22 mouse cellular contexts compared by ENCODE assay signal in genomic region chr4:154702931-154703330, GRCm38 (mm10). TPM values are rescaled to one million over a fixed set of nuclear protein-coding genes. Genes with fewer than 3 reads are reported as not detected.
"Had no signal": no experiment of that assay in that cellular context is flagged by ENCODE, and none has a peak within 500 bp of the region (broad histone marks: within the 10 kb centered on the region; RNA-seq: fewer than 3 reads in every experiment).

No protein-coding gene starts in this region.

- H3K36me3 ChIP-seq: liver, embryonic 13.5 days; midbrain, embryonic 13.5 days; neural tube, embryonic 13.5 days; stomach, embryonic 15.5 days had no signal

- H3K27me3 ChIP-seq: stomach, embryonic 15.5 days had no signal

- DNase-seq: kidney, adult 9 months; kidney, postnatal 14 days; kidney, postnatal 4 days; left cerebral cortex, postnatal 4 days; liver; liver, embryonic 13.5 days; lung, embryonic 14.5 days; right cerebral cortex, postnatal 25 days; spleen, adult 18-20 months; thymus, adult 2 months; thymus, postnatal 14 days; thymus, postnatal 4 days had no signal

- H3K4me2 ChIP-seq: liver, embryonic 13.5 days; lung, embryonic 14.5 days; midbrain, embryonic 13.5 days; neural tube, embryonic 13.5 days; stomach, embryonic 15.5 days had no signal

- ATAC-seq: intestine, postnatal 0 days; lung, postnatal 0 days; midbrain, embryonic 13.5 days; midbrain, embryonic 16.5 days had no signal

- H3K27ac ChIP-seq: liver, embryonic 13.5 days; macrophage; midbrain, embryonic 13.5 days; neural tube, embryonic 13.5 days; stomach, embryonic 15.5 days had no signal

- H3K4me3 ChIP-seq: liver, embryonic 13.5 days; midbrain, embryonic 13.5 days; myocyte; neural tube, embryonic 13.5 days; stomach, embryonic 15.5 days had no signal

- H3K9me3 ChIP-seq: liver, embryonic 13.5 days; midbrain, embryonic 13.5 days; neural tube, embryonic 13.5 days; stomach, embryonic 15.5 days had no signal

- H3K9ac ChIP-seq: liver, embryonic 13.5 days; lung, embryonic 14.5 days; midbrain, embryonic 13.5 days; neural tube, embryonic 13.5 days; stomach, embryonic 15.5 days had no signal

- H3K4me1 ChIP-seq: neural tube, embryonic 13.5 days; stomach, embryonic 15.5 days had no signal

RNA-seq across cellular contexts. Expression of gene Actrt2, which starts 35.3 kb away (rescaled TPM):
- polyA plus RNA-seq: intestine, postnatal 0 days; kidney, embryonic 16.5 days; liver, embryonic 13.5 days; liver, embryonic 16.5 days; lung, embryonic 14.5 days; lung, postnatal 0 days; macrophage; midbrain, embryonic 13.5 days; midbrain, embryonic 16.5 days; myocyte; neural tube, embryonic 13.5 days; stomach, embryonic 15.5 days had no signal
